Comparison of ENCODE assay signal across 23 mouse cellular contexts in the genomic region with DNA sequence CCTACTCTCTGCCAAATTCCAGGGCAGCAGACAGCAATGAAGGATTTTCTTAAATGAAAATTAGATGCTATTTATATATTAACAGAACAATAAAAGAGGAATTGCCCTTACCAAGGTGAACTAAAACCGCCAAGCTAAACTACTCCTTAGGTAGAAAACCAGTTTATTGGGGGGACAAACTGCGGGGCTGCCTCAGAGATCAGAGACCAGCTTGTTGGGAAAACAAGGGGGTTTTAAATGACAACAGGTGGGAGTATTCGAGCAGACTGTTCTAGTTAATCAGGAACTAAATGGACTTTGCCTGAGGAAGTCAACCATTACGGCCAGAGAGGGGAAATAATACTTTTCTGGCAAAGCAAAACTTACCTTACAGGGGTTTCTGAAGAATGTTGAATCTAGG. TPM values are rescaled to one million over a fixed set of nuclear protein-coding genes. Genes with fewer than 3 reads are reported as not detected.
A peak's percentile ranks its signal among the peaks of the same experiment; 100 is the strongest.
DNase-seq lines count a peak whose midpoint lies in the region; ATAC-seq lines count a peak whose summit lies in the region.
"Had no signal": no experiment of that assay in that cellular context is flagged by ENCODE, and none has a peak within 500 bp of the region (broad histone marks: within the 10 kb centered on the region; RNA-seq: fewer than 3 reads in every experiment).

No protein-coding gene starts in this region.

- H3K4me3 ChIP-seq in midbrain, embryonic 11.5 days (ENCODE audit: low read depth, low read length) = no peak overlapping the region
- H3K4me3 ChIP-seq in midbrain, embryonic 16.5 days (ENCODE audit: low read depth, low read length) = no peak overlapping the region
- H3K4me3 ChIP-seq in kidney, embryonic 16.5 days (ENCODE audit: low read length) = no peak overlapping the region
- H3K4me3 ChIP-seq in forebrain, embryonic 10.5 days = no peak overlapping the region
- H3K4me3 ChIP-seq: heart, adult 2 months had no signal

- peak; percentile 81 for DNase-seq in midbrain, embryonic 11.5 days (ENCODE audit: low spot score, missing footprints)
- peak; percentile 62 for DNase-seq in kidney, adult 18-20 months
- peak; percentile 25 for DNase-seq in yolk sac, embryonic 10.5 days (ENCODE audit: low spot score)
- DNase-seq in right cerebral cortex, postnatal 10 days (ENCODE audit: low spot score in 2 of 2) = no peak
- no peak for DNase-seq in urinary bladder, postnatal 10 days (ENCODE audit: low spot score)
- DNase-seq in forebrain, embryonic 10.5 days (ENCODE audit: extremely low spot score, low spot score) = no peak
- DNase-seq: B cell, adult 2 months; cerebellum, adult 11 months; cerebellum, postnatal 14 days; gastrocnemius, postnatal 36 days; heart, adult 2 months; heart, postnatal 4 days; left cerebral cortex, postnatal 4 days; thymus, postnatal 14 days had no signal

- H3K27ac ChIP-seq in midbrain, embryonic 11.5 days (ENCODE audit: low read depth, low read length) = no peak overlapping the region
- no peak overlapping the region for H3K27ac ChIP-seq in midbrain, embryonic 16.5 days (ENCODE audit: low read length)
- H3K27ac ChIP-seq in kidney, embryonic 16.5 days (ENCODE audit: low read length) = peak overlapping the region; percentile 86
- no peak overlapping the region for H3K27ac ChIP-seq in forebrain, embryonic 10.5 days
- H3K27ac ChIP-seq: heart, adult 2 months; hindbrain, embryonic 14.5 days; macrophage had no signal

- no peak overlapping the region for H3K9ac ChIP-seq in midbrain, embryonic 11.5 days (ENCODE audit: low read length)
- H3K9ac ChIP-seq in midbrain, embryonic 16.5 days (ENCODE audit: low read depth, low read length) = no peak overlapping the region
- no peak overlapping the region for H3K9ac ChIP-seq in kidney, embryonic 16.5 days (replicated peaks; ENCODE audit: low read length)
- H3K9ac ChIP-seq: hindbrain, embryonic 14.5 days had no signal

- 65% methylated on average over 4 of the region's 4 CpGs for WGBS in midbrain, embryonic 11.5 days
- 67% methylated on average over 4 of the region's 4 CpGs for WGBS in midbrain, embryonic 16.5 days
- 11% methylated on average over 4 of the region's 4 CpGs for WGBS in kidney, embryonic 16.5 days
- 57% methylated on average over 4 of the region's 4 CpGs for WGBS in forebrain, embryonic 10.5 days

- no peak overlapping the region for H3K4me2 ChIP-seq in midbrain, embryonic 11.5 days
- H3K4me2 ChIP-seq in midbrain, embryonic 16.5 days (ENCODE audit: low read length) = no peak overlapping the region
- H3K4me2 ChIP-seq in kidney, embryonic 16.5 days (replicated peaks; ENCODE audit: low read depth, low read length) = no peak overlapping the region
- H3K4me2 ChIP-seq: hindbrain, embryonic 14.5 days had no signal

- no peak for ATAC-seq in midbrain, embryonic 11.5 days (ENCODE audit: low FRiP score)
- no peak for ATAC-seq in midbrain, embryonic 16.5 days
- no peak for ATAC-seq in kidney, embryonic 16.5 days (ENCODE audit: low FRiP score, low TSS enrichment)
- ATAC-seq: forebrain, embryonic 16.5 days; inflammation-experienced regulatory T-cells, adult 6 months; Patski had no signal

- H3K4me1 ChIP-seq in midbrain, embryonic 11.5 days (ENCODE audit: control insufficient read depth, insufficient read depth, low read length) = no peaks in the 10 kb centered on the region
- H3K4me1 ChIP-seq in midbrain, embryonic 16.5 days (ENCODE audit: control insufficient read depth, insufficient read depth, low read length) = no peaks in the 10 kb centered on the region
- H3K4me1 ChIP-seq in kidney, embryonic 16.5 days (ENCODE audit: insufficient read depth, low read length) = peaks cover 20% of the 10 kb centered on the region; the same call in 1 of the 2 replicates
- H3K4me1 ChIP-seq in forebrain, embryonic 10.5 days = peaks cover 6% of the 10 kb centered on the region; the same call in 1 of the 2 replicates

- H3K36me3 ChIP-seq in midbrain, embryonic 11.5 days (ENCODE audit: control insufficient read depth, insufficient read depth, low read length) = no peaks in the 10 kb centered on the region
- H3K36me3 ChIP-seq in midbrain, embryonic 16.5 days (ENCODE audit: control insufficient read depth, insufficient read depth, low read length) = no peaks in the 10 kb centered on the region
- H3K36me3 ChIP-seq in kidney, embryonic 16.5 days (ENCODE audit: insufficient read depth, low read length) = no peaks in the 10 kb centered on the region
- no peaks in the 10 kb centered on the region for H3K36me3 ChIP-seq in forebrain, embryonic 10.5 days (replicated peaks)
- H3K36me3 ChIP-seq: G1E had no signal

- no peaks in the 10 kb centered on the region for H3K9me3 ChIP-seq in midbrain, embryonic 11.5 days (ENCODE audit: control insufficient read depth, low read length)
- H3K9me3 ChIP-seq in midbrain, embryonic 16.5 days (replicated peaks; ENCODE audit: control insufficient read depth, low read length, poor library complexity, severe bottlenecking) = no peaks in the 10 kb centered on the region
- no peaks in the 10 kb centered on the region for H3K9me3 ChIP-seq in kidney, embryonic 16.5 days (ENCODE audit: low read length)
- H3K9me3 ChIP-seq in forebrain, embryonic 10.5 days = no peaks in the 10 kb centered on the region
- H3K9me3 ChIP-seq: G1E had no signal

- no peaks in the 10 kb centered on the region for H3K27me3 ChIP-seq in midbrain, embryonic 11.5 days (ENCODE audit: control insufficient read depth, insufficient read depth, low read length)
- no peaks in the 10 kb centered on the region for H3K27me3 ChIP-seq in midbrain, embryonic 16.5 days (ENCODE audit: control insufficient read depth, insufficient read depth, low read depth, low read length)
- no peaks in the 10 kb centered on the region for H3K27me3 ChIP-seq in kidney, embryonic 16.5 days (ENCODE audit: insufficient read depth, low read length)
- no peaks in the 10 kb centered on the region for H3K27me3 ChIP-seq in forebrain, embryonic 10.5 days (ENCODE audit: poor library complexity, severe bottlenecking)
- H3K27me3 ChIP-seq: CH12.LX, Patski had no signal

RNA-seq across cellular contexts. Expression of a gene that starts 3.0 kb away (rescaled TPM):
- polyA plus RNA-seq in midbrain, embryonic 11.5 days (2014; fragmentation: Nextera tagmentation; extraction: Ambion mirVana) = 45.7 and 48.5 TPM in 2 replicates
- polyA plus RNA-seq in midbrain, embryonic 16.5 days (2015; fragmentation: Nextera tagmentation; extraction: Ambion mirVana) = 30.2 and 35.5 TPM in 2 replicates
- 77.8 and 85.6 TPM in 2 replicates for polyA plus RNA-seq in kidney, embryonic 16.5 days (2015; fragmentation: Nextera tagmentation; extraction: Ambion mirVana)
- polyA plus RNA-seq in forebrain, embryonic 10.5 days (2016; fragmentation: Nextera tagmentation; extraction: Ambion mirVana) = 51.6 and 55.2 TPM in 2 replicates
- polyA plus RNA-seq: G1E had no signal

RNA-seq across cellular contexts. Expression of a gene that starts 54.7 kb away (rescaled TPM):
- 55.1 and 56.5 TPM in 2 replicates for polyA plus RNA-seq in midbrain, embryonic 11.5 days (2014; fragmentation: Nextera tagmentation; extraction: Ambion mirVana)
- 35.0 and 37.7 TPM in 2 replicates for polyA plus RNA-seq in midbrain, embryonic 16.5 days (2015; fragmentation: Nextera tagmentation; extraction: Ambion mirVana)
- 34.0 and 35.8 TPM in 2 replicates for polyA plus RNA-seq in kidney, embryonic 16.5 days (2015; fragmentation: Nextera tagmentation; extraction: Ambion mirVana)
- polyA plus RNA-seq in forebrain, embryonic 10.5 days (2016; fragmentation: Nextera tagmentation; extraction: Ambion mirVana) = 39.5 and 41.0 TPM in 2 replicates

Comparison
In these comparisons a context has a peak if more than half of its experiments do, and no peak if none do; other contexts are left out.
1. DNase-seq: peak in midbrain, embryonic 11.5 days (single experiment), kidney, adult 18-20 months (single experiment) and yolk sac, embryonic 10.5 days (single experiment); none in right cerebral cortex, postnatal 10 days (0 of 2), urinary bladder, postnatal 10 days (single experiment) and forebrain, embryonic 10.5 days (single experiment).